Mouse (Mus musculus): ENCODE measurements around the gene Plb1. TPM values are rescaled to one million over a fixed set of nuclear protein-coding genes. Genes with fewer than 3 reads are reported as not detected.

Gene Plb1
- polyA plus RNA-seq, 1 experiment: 0.05 TPM

GRCm38 (mm10) chr5:32199594-32199993, 32.9 kb upstream of the Plb1 start:
- Histone ChIP-seq H3K4me3 (no peak overlapping the region), H3ac (ENCODE audit: control insufficient read depth, insufficient read length) (no peak overlapping the region), H3K79me2 (ENCODE audit: control insufficient read depth, insufficient read depth) (no peaks in the 10 kb centered on the region), H3K27me3 (ENCODE audit: control insufficient read depth, insufficient read depth, insufficient read length) (no peaks in the 10 kb centered on the region), H3K4me2 (ENCODE audit: low read depth) (no peak overlapping the region), H3K36me3 (ENCODE audit: control insufficient read depth, insufficient read depth) (no peaks in the 10 kb centered on the region)
- TF ChIP-seq MAX (IDR thresholded peaks at IDR 0.05; ENCODE audit: low read depth) (no peak), REST (IDR thresholded peaks at IDR 0.05; ENCODE audit: insufficient read depth, insufficient read length) (no peak), CEBPB (IDR thresholded peaks at IDR 0.05; ENCODE audit: insufficient read depth, poor library complexity, severe bottlenecking) (no peak), E2F4 (IDR thresholded peaks at IDR 0.05; ENCODE audit: insufficient read depth) (no peak), POLR2A (IDR thresholded peaks at IDR 0.05; ENCODE audit: insufficient read length, low read depth) (no peak), MYOG (IDR thresholded peaks at IDR 0.05; ENCODE audit: control insufficient read depth in 1 of 3, insufficient read depth in 1 of 3, insufficient read length in 2 of 3, low read depth in 2 of 3) (no peak), USF1 (IDR thresholded peaks at IDR 0.05; ENCODE audit: low read depth) (no peak)

- no peak overlapping the region for H3K4me3 ChIP-seq
- no peaks in the 10 kb centered on the region for H3K27me3 ChIP-seq (ENCODE audit: control insufficient read depth, insufficient read depth, insufficient read length)
- TF ChIP-seq CEBPB (IDR thresholded peaks at IDR 0.05; ENCODE audit: insufficient read depth, poor library complexity, severe bottlenecking) (no peak), SRF (IDR thresholded peaks at IDR 0.05; ENCODE audit: control insufficient read depth, insufficient read length, low read depth) (no peak), REST (IDR thresholded peaks at IDR 0.05; ENCODE audit: insufficient read depth, insufficient read length) (no peak), E2F4 (IDR thresholded peaks at IDR 0.05; ENCODE audit: insufficient read depth) (no peak), MYOG (IDR thresholded peaks at IDR 0.05; ENCODE audit: control insufficient read depth in 1 of 3, insufficient read depth in 1 of 3, insufficient read length in 2 of 3, low read depth in 2 of 3) (no peak), TCF12 (IDR thresholded peaks at IDR 0.05; ENCODE audit: insufficient read depth, poor library complexity, severe bottlenecking) (no peak), TCF3 (IDR thresholded peaks at IDR 0.05; ENCODE audit: insufficient read length, low read depth) (no peak), POLR2A (IDR thresholded peaks at IDR 0.05; ENCODE audit: insufficient read length, low read depth) (no peak), POLR2AphosphoS2 (IDR thresholded peaks at IDR 0.05; ENCODE audit: insufficient read length, low read depth) (no peak), MAX (IDR thresholded peaks at IDR 0.05; ENCODE audit: low read depth) (no peak), USF1 (IDR thresholded peaks at IDR 0.05; ENCODE audit: low read depth) (no peak), MYOD1 (IDR thresholded peaks at IDR 0.05; ENCODE audit: control insufficient read depth in 1 of 3, insufficient read length in 2 of 3, low read depth in 2 of 3) (no peak)
- H3ac ChIP-seq (ENCODE audit: control insufficient read depth, insufficient read length): no peak overlapping the region
- H3K4me2 ChIP-seq (ENCODE audit: low read depth): no peak overlapping the region
- H3K79me2 ChIP-seq (ENCODE audit: control insufficient read depth, insufficient read depth): no peaks in the 10 kb centered on the region
- H3K36me3 ChIP-seq (ENCODE audit: control insufficient read depth, insufficient read depth): no peaks in the 10 kb centered on the region
Observed at GRCm38 (mm10) chr5:32204653-32205052, 27.9 kb upstream of the Plb1 start.

GRCm38 (mm10) chr5:32206726-32207125, 25.8 kb upstream of the Plb1 start:
- H3K36me3 ChIP-seq (ENCODE audit: control insufficient read depth, insufficient read depth): no peaks in the 10 kb centered on the region
- no peaks in the 10 kb centered on the region for H3K27me3 ChIP-seq (ENCODE audit: control insufficient read depth, insufficient read depth, insufficient read length)
- no peak overlapping the region for H3K4me2 ChIP-seq (ENCODE audit: low read depth)
- TF ChIP-seq SRF (IDR thresholded peaks at IDR 0.05; ENCODE audit: control insufficient read depth, insufficient read length, low read depth): no peak
- H3ac ChIP-seq (ENCODE audit: control insufficient read depth, insufficient read length): no peak overlapping the region
- H3K79me2 ChIP-seq (ENCODE audit: control insufficient read depth, insufficient read depth): no peaks in the 10 kb centered on the region
- H3K4me3 ChIP-seq: no peak overlapping the region

- H3K36me3 ChIP-seq (ENCODE audit: control insufficient read depth, insufficient read depth): no peaks in the 10 kb centered on the region
- no peak overlapping the region for H3K4me2 ChIP-seq (ENCODE audit: low read depth)
- no peak for TF ChIP-seq MYOD1 (IDR thresholded peaks at IDR 0.05; ENCODE audit: control insufficient read depth in 1 of 3, insufficient read length in 2 of 3, low read depth in 2 of 3)
- no peak for TF ChIP-seq USF1 (IDR thresholded peaks at IDR 0.05; ENCODE audit: low read depth)
- TF ChIP-seq TCF3 (IDR thresholded peaks at IDR 0.05; ENCODE audit: insufficient read length, low read depth): no peak
- no peak for TF ChIP-seq SRF (IDR thresholded peaks at IDR 0.05; ENCODE audit: control insufficient read depth, insufficient read length, low read depth)
- TF ChIP-seq E2F4 (IDR thresholded peaks at IDR 0.05; ENCODE audit: insufficient read depth): no peak
- no peak for TF ChIP-seq MYOG (IDR thresholded peaks at IDR 0.05; ENCODE audit: control insufficient read depth in 1 of 3, insufficient read depth in 1 of 3, insufficient read length in 2 of 3, low read depth in 2 of 3)
- no peak for TF ChIP-seq TCF12 (IDR thresholded peaks at IDR 0.05; ENCODE audit: insufficient read depth, poor library complexity, severe bottlenecking)
- no peak overlapping the region for H3ac ChIP-seq (ENCODE audit: control insufficient read depth, insufficient read length)
- H3K79me2 ChIP-seq (ENCODE audit: control insufficient read depth, insufficient read depth): no peaks in the 10 kb centered on the region
- H3K4me3 ChIP-seq: no peak overlapping the region
- H3K27me3 ChIP-seq (ENCODE audit: control insufficient read depth, insufficient read depth, insufficient read length): no peaks in the 10 kb centered on the region
Observed at GRCm38 (mm10) chr5:32208460-32208859, 24.0 kb upstream of the Plb1 start.

GRCm38 (mm10) chr5:32211011-32211410, 21.5 kb upstream of the Plb1 start:
- TF ChIP-seq TCF3 (IDR thresholded peaks at IDR 0.05; ENCODE audit: insufficient read length, low read depth) (no peak), MYOG (IDR thresholded peaks at IDR 0.05; ENCODE audit: control insufficient read depth in 1 of 3, insufficient read depth in 1 of 3, insufficient read length in 2 of 3, low read depth in 2 of 3) (no peak), REST (IDR thresholded peaks at IDR 0.05; ENCODE audit: insufficient read depth, insufficient read length) (no peak), MYOD1 (IDR thresholded peaks at IDR 0.05; ENCODE audit: control insufficient read depth in 1 of 3, insufficient read length in 2 of 3, low read depth in 2 of 3) (no peak), CEBPB (IDR thresholded peaks at IDR 0.05; ENCODE audit: insufficient read depth, poor library complexity, severe bottlenecking) (no peak), TCF12 (IDR thresholded peaks at IDR 0.05; ENCODE audit: insufficient read depth, poor library complexity, severe bottlenecking) (no peak), E2F4 (IDR thresholded peaks at IDR 0.05; ENCODE audit: insufficient read depth) (no peak), POLR2A (IDR thresholded peaks at IDR 0.05; ENCODE audit: insufficient read length, low read depth) (no peak), MAX (IDR thresholded peaks at IDR 0.05; ENCODE audit: low read depth) (no peak), SRF (IDR thresholded peaks at IDR 0.05; ENCODE audit: control insufficient read depth, insufficient read length, low read depth) (no peak), POLR2AphosphoS2 (IDR thresholded peaks at IDR 0.05; ENCODE audit: insufficient read length, low read depth) (no peak), USF1 (IDR thresholded peaks at IDR 0.05; ENCODE audit: low read depth) (no peak)
- Histone ChIP-seq H3ac (ENCODE audit: control insufficient read depth, insufficient read length) (no peak overlapping the region), H3K27me3 (ENCODE audit: control insufficient read depth, insufficient read depth, insufficient read length) (no peaks in the 10 kb centered on the region), H3K4me2 (ENCODE audit: low read depth) (no peak overlapping the region), H3K4me3 (no peak overlapping the region), H3K79me2 (ENCODE audit: control insufficient read depth, insufficient read depth) (no peaks in the 10 kb centered on the region), H3K36me3 (ENCODE audit: control insufficient read depth, insufficient read depth) (no peaks in the 10 kb centered on the region)

Data from myocyte (in vitro differentiated cells).